Mouse (Mus musculus) adrenal gland, postnatal 36 days (tissue): Measurements from ENCODE around the gene Ipo11. TPM values are rescaled to one million over a fixed set of nuclear protein-coding genes. Genes with fewer than 3 reads are reported as not detected.
"Not testable (repeated sequence)": the region's sequence is repeated elsewhere in the genome, so short reads cannot be mapped to it uniquely, and the experiment has no call there.

Experiments used
- DNase-seq, 2 experiments: peaks; one replicate each; pipeline ENCODE4 v3.0.0; 2021; ENCODE audit warnings: mixed read lengths in 1 of 2
- total RNA-seq, 2 experiments: library from RNA; stranded (reverse); gene quantifications; 2 replicates each; pipeline ENCODE4 v1.2.3; 2021

The Ipo11 gene
- total RNA-seq, 2 experiments from 2014 or later, result 38.9 to 43.8 TPM

GRCm38 (mm10) chr13:106905154-106905553 lies 31.6 kb downstream of the Ipo11 start:
- DNase-seq, result not testable (repeated sequence)

GRCm38 (mm10) chr13:106904637-106905036 lies 32.1 kb downstream of the Ipo11 start:
- no peak for DNase-seq

DNA sequence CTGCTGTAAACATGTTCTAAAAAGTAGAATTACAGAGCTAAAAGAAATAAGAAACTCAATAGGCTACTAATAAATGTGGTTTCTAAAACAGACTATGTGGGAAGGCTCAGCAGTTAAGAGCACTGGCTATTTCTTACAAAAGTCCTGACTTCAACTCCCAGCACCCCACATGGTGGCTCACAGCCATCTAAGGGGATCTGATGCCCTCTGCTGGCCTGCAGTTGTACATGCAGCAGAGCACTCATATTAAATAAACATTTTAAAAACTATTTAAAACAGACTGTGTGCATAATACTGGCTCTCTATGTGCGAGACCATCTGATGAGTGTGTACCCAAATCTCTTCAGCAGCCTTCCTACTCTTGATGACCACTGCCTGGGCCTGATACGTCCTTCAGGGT lies 42.5 kb downstream of the Ipo11 start:
- peak; percentile 15 to 19 for DNase-seq

GRCm38 (mm10) chr13:106893701-106894100 lies 43.1 kb downstream of the Ipo11 start:
- no peak for DNase-seq

GRCm38 (mm10) chr13:106893196-106893595 lies 43.6 kb downstream of the Ipo11 start:
- DNase-seq, result no peak

- no peak for DNase-seq
Observed at GRCm38 (mm10) chr13:106887364-106887763, 49.4 kb downstream of the Ipo11 start.

- no peak for DNase-seq
Observed at GRCm38 (mm10) chr13:106884249-106884648, 52.5 kb downstream of the Ipo11 start.

- peak; percentile 7 for DNase-seq
Observed at GRCm38 (mm10) chr13:106876278-106876677, 60.5 kb downstream of the Ipo11 start.

DNA sequence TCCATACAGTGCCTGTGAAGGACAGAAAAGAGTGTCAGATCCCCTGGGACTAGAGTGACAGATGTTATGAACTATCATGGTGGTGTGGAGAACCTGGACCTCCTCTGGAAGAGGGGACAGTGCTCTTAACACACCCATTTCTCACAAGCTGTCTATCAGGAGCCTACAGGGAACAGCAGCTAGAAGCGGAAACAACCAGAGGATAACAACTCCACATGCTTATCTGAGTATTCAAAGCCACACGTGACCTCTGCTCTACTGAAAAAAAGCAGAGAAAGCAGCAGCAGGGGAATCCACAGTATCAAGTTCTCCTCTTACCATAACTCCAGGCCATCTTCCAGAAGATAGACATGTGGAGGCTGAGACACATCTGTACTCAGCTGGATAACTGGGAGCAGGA lies 71.2 kb downstream of the Ipo11 start:
- no peak for DNase-seq

- no peak for DNase-seq
Observed at GRCm38 (mm10) chr13:106858779-106859178, 78.0 kb downstream of the Ipo11 start.

DNA sequence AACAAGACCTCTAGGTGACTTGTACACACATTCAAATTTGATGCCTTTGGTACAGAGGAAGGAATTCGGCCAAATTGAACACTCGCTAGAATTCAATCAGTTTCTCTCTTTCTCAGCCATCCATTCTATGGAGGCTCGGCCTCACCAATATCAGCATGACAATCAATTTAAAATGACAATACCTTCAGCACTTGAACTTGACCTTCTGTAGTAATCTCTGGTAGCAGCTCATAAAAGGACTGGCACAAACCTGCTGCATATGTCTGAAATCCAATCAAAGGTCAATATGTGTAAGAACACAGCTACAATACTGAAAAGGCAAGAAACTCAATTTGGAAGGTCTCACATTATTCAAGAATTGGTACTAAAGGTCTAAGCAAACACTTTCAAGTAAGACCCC lies 80.2 kb downstream of the Ipo11 start:
- DNase-seq, result no peak

- DNase-seq, result no peak
Observed at GRCm38 (mm10) chr13:106847534-106847933, 89.2 kb downstream of the Ipo11 start.

DNA sequence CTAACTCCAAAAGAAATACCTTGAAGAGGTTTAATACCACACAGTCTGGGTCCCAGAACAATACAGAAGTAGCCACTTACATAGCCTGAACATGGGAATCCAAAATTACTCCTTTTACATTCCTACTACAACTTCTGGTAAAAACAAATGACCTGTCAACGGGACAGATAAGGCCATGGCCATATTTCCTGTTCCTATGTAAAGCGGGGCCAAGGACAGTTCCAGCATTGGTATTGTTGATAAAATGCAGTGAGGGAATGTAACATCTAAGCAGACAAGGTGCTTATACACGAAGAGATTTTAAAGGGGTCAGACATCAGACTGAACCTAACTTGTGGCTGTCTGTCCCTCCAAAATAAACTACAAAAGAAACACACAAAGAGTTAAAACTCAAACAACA lies 91.8 kb downstream of the Ipo11 start:
- peak in 1 of 2 experiments; percentile 5 for DNase-seq

DNA sequence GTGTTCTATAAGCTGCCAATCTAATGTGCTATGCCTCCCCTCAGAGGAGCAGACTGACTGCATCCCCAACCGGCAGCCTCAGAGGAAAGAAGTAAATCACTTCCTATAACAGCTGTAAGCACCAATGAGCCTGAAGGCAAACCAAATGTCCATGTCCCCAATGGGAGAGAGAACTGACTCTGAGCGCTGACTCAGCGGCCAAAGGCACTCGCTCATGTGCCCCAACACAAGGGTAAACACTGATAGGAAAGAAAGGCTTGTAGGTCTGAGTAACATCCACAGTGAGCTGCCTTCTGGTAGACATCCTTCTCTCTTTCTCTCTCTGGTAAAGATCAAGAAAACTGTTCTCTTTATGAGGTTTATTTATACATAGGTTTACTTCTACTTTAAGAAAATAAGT lies 94.2 kb downstream of the Ipo11 start:
- no peak for DNase-seq

DNA sequence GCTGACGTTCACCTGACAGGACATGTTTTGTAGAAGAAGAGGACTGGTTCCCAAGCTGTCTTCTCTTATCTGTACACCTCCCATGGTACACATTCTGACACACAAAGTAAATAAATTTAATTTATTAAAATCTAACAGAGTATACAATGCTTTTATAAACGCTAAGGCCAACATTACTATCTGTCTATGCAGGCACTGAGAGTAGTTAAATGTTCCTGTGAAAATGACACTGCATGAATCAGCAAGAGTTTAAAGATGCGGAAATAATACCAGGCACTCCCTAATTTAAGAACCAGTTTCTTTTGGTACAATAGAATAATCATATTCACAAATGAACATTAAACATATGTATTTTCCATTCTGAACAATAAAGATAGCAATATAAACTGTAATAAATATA lies 98.0 kb downstream of the Ipo11 start:
- no peak for DNase-seq

DNA sequence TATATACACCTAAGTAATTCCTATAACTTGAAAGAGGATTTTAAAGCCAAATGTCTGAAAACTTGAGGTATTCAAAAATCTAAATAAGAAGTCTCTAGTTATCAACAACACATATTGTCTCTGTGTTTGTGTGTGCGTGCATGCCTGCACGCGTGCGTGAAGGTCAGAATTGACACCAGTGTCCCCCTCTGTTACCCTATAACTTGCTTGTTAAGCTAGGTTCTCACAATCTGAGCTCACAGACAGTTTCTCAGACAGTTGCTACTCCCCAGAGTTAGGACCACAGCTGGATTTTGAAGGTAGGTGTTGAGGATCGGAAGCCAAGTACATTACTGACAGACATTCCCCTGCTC lies 100.3 kb downstream of the Ipo11 start:
- no peak for DNase-seq

GRCm38 (mm10) chr13:106835844-106836526 lies 100.8 kb downstream of the Ipo11 start:
- DNase-seq, result peak; percentile 24 to 45

DNA sequence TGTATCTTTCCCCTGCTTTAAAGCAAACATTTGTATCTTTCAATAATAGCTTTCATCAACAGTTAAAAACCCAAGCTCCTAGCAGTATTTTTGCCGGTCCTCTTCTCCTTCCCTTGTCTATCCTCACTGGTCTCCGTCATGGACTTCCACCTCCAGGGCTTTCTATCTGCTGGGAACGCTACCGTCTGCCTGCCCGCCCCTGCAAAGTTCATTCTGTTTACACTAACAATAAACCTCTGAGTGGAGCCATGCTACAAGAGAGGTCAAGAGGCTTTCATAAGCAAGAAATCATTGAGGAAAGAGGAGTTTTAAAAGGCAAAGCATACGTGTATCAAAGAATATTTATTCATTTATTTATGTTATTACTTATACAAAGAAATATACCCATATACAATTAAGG lies 106.7 kb downstream of the Ipo11 start:
- no peak for DNase-seq

GRCm38 (mm10) chr13:106829327-106829997 lies 107.3 kb downstream of the Ipo11 start:
- DNase-seq, result no peak

GRCm38 (mm10) chr13:106825618-106826017 lies 111.1 kb downstream of the Ipo11 start:
- no peak for DNase-seq

- DNase-seq, result no peak
Observed at GRCm38 (mm10) chr13:106823875-106824191, 112.9 kb downstream of the Ipo11 start.

- no peak for DNase-seq
Observed at GRCm38 (mm10) chr13:106823121-106823874, 113.5 kb downstream of the Ipo11 start.

- no peak for DNase-seq
Observed at GRCm38 (mm10) chr13:106820149-106820548, 116.6 kb downstream of the Ipo11 start.
